Mouse (Mus musculus) liver, embryonic 14.5 days (tissue): ENCODE data around the gene Macf1.

ENCODE experiments used
- CTCF ChIP-seq: IDR thresholded peaks from 2 replicates; pipeline ENCODE4 v1.5.1; 2016; ENCODE audit warnings: antibody characterized with exemption, low read depth, control low read depth
- EP300 ChIP-seq: IDR thresholded peaks from 2 replicates; pipeline ENCODE4 v1.6.1; 2016; ENCODE audit warnings: antibody characterized with exemption, low read depth

- TF ChIP-seq EP300 (no peak), CTCF (no peak)
These were observed 236.9 kb downstream of the Macf1 start for GRCm38 (mm10) chr4:123447251-123447650.
